Mouse (Mus musculus): ENCODE data around the gene Lingo1.

DNA sequence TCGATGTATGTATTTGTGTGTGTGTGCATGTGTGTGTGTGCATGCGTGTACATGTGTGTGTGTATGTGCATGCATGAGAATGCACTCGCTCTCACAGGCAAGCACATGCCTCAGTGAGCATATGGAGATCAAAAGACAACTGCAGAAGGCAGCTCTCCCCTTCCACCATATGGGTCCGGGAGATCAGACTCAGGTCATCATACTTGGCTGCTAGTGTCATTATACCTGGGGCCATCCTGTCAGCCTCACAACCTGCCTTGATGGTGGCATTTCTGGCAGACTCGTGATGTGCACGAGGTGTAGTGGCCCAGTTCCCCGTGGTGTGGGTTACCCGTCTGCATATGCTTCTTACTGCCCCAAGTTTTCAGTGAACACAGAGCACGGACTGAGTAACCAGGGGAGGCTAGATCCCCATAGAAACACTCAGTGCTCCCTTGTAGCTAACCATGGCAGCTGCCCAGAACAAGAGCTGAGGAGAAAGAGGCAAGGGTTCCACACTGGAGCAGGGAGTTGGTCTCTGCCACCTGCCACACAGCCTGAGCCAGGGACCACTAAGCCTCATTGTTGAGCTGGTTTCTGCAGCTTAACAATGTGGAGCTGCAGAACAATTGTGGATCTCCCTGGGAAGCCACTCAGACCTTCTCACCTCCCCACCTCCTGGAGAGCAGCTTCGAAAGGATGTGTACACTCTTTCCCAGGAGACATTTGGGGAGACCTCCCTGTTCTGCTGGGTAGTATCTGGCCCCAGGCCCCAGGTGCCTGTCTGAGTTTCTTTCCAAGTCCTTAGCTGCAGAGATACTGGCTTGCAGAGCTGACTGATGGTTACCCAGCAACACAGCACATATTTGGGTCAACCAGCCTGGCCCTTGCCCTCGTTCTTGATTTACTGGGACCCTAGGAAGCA lies 212.9 kb downstream of the Lingo1 start:
- TF ChIP-seq EP300 (IDR thresholded peaks at IDR 0.05) (no peak), CTCF (IDR thresholded peaks at IDR 0.05) (no peak)
